Mouse (Mus musculus) lung, embryonic 14.5 days (tissue): ENCODE measurements at regions not wholly inside any gene's neighbourhood (a gene's known extent, or its start where the extent isn't known, plus 50 kb on each side); places are given as distances from the start of the nearest gene placed in this dataset.
A peak's percentile ranks its signal among the peaks of the same experiment; 100 is the strongest.

Experiments used
- ATAC-seq: fragments of 200-750 bp; cut with Nextera tagmentation; 2 replicates; pipeline ENCODE4 v1.8.0; 2017; ENCODE audit warnings: mild to moderate bottlenecking, moderate TSS enrichment, moderate library complexity; ENCODE audit not compliant: insufficient read depth
- DNase-seq: peaks from one replicate; pipeline ENCODE4 v3.0.0-alpha.2; 2015
- H3K27ac ChIP-seq: fragments of 300-500 bp; sonication (generic); 2 replicates; pipeline ENCODE4 v1.5.1; 2014; ENCODE audit warnings: low read depth, mild to moderate bottlenecking, moderate library complexity
- H3K27me3 ChIP-seq: fragments of 300-500 bp; sonication (generic); 2 replicates; pipeline ENCODE4 v1.6.1; 2014; ENCODE audit warnings: low read length, control low read depth; ENCODE audit not compliant: insufficient read depth
- H3K36me3 ChIP-seq: fragments of 300-500 bp; sonication (generic); 2 replicates; pipeline ENCODE4 v1.6.1; 2014; ENCODE audit warnings: control low read depth; ENCODE audit not compliant: insufficient read depth
- H3K4me1 ChIP-seq: fragments of 300-500 bp; sonication (generic); 2 replicates; pipeline ENCODE4 v1.6.1; 2014; ENCODE audit warnings: antibody characterized with exemption, control low read depth; ENCODE audit not compliant: insufficient read depth
- H3K4me2 ChIP-seq: fragments of 300-500 bp; sonication (generic); 2 replicates; pipeline ENCODE4 v1.6.1; 2014; ENCODE audit warnings: mild to moderate bottlenecking
- H3K4me3 ChIP-seq: fragments of 300-500 bp; sonication (generic); 2 replicates; pipeline ENCODE4 v1.5.1; 2014; ENCODE audit warnings: low read depth, low read length
- H3K9ac ChIP-seq: fragments of 300-500 bp; sonication (generic); 2 replicates; pipeline ENCODE4 v1.6.1; 2014
- H3K9me3 ChIP-seq: fragments of 300-500 bp; sonication (generic); 2 replicates; pipeline ENCODE4 v1.6.1; 2016; ENCODE audit warnings: low read depth, low read length, control low read depth
- CTCF ChIP-seq: IDR thresholded peaks from 2 replicates; pipeline ENCODE4 v1.5.1; 2016; ENCODE audit warnings: antibody characterized with exemption, low read depth
- WGBS: fragments of 180-500 bp; shearing (Covaris S2); extraction: QIAGEN DNeasy Blood & Tissue Kit; methylation state at CpG from one replicate; pipeline ENCODE4 v1.1.7; 2014; 5-methylcytosine and 5-hydroxymethylcytosine counted together

DNA sequence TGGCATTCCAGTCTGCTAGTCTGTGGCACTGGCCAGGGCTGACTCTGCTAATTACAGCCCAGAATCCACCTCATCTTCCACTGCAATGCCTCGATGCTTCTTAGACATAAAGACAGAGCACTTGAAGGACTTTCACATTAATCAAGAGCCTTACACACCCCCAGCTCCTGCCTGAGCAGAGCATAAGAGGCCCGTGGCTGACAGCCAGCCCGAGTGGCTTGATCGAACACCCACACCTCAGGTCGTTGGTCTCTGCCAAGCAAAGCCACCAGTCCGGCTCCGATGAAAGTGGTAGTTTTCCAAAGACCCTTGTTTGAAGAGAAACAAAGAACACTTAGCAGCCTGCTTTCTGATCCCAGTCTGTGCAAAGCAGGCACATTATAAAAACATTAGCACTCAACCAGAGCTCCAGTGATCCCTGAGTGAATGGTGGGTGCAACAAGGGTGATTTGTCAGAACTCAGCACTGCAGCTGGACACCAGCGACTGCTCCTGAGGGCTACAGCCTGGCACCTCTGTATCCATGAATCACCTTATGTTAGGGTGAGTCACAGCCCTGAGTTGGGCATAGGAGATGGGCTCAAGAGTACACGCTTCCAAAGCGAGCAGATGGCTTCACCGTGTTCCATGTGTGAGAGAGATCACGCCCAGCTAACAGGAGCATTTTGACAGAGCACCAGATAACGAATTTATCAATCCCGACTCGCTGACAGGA is 223.6 kb downstream of the Rnf144a start:
- no peak for TF ChIP-seq CTCF
- Histone ChIP-seq H3K4me3 (no peak overlapping the region), H3K27me3 (no peaks in the 10 kb centered on the region), H3K4me1 (0 out of 2 replicates have a peak, but pooled peaks cover 2% of the 10 kb centered on the region), H3K9me3 (no peaks in the 10 kb centered on the region), H3K27ac (no peak overlapping the region), H3K4me2 (no peak overlapping the region), H3K36me3 (no peaks in the 10 kb centered on the region), H3K9ac (no peak overlapping the region)
- ATAC-seq (peak; percentile 54; the same call in 1 of the 2 replicates), DNase-seq (peak; percentile 39)
- WGBS, result 17% methylated on average over 15 of the region's 15 CpGs

DNA sequence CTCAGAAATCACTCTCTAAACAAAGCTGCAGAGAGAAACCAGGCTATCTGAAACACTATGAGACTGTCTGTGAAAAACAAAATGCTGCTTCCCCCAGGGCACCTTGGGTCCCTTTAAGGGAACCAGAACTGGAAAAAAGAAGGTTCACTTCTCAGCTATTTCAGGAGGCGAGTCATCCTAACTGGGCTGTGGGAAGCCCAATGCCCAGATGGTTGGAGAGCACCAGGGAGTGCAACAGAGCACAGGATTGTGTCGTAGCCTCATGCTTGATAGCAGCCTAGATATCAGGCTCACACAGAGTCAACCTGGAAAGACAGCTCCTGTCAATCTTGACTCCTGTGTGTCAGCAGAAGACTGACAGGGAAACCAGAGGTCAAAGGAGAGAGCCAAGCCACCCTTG is 226.1 kb downstream of the Rnf144a start:
- Histone ChIP-seq H3K9ac (no peak overlapping the region), H3K27ac (no peak overlapping the region), H3K4me1 (0 out of 2 replicates have a peak, but pooled peaks cover 2% of the 10 kb centered on the region), H3K4me2 (no peak overlapping the region), H3K27me3 (no peaks in the 10 kb centered on the region), H3K9me3 (no peaks in the 10 kb centered on the region), H3K4me3 (no peak overlapping the region), H3K36me3 (no peaks in the 10 kb centered on the region)
- TF ChIP-seq CTCF, result no peak
- ATAC-seq, result no peak
- DNase-seq, result no peak
- WGBS, result 52% methylated on average over 2 of the region's 2 CpGs

DNA sequence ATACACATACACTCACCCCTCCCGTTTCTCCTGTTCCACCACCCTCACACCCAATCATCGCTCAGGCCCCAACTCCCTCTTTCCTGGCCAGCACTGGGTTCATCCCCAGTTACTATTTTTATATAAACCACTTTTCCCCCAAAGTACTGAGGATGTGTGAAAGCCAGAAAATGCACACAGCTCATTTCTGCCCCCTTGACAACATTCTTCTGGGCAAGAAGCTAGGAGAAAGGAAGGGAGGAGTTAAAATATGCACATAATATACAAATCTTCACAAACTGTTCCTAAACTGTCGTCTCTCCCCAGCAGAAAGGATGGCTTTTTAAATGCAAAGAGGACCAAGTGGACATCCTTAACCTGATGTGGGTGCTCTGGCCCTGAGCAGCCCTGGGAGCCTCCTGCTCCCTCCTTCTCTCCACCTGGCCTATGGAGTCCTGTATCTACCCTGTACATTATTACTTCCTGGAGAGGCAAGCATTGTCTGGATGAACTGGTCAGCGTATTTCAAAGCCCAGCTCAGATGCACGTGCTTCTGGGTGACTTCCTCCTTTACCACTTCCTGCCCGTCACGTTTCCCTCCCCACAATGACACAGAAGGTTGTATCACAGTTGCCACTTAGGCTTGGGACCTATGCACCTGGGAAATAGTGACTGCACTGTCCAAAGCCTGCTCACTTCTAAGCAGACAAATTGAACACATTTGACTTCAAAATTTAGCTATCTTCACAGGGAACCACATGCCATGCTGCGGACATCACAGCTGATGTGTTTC is 227.8 kb downstream of the Rnf144a start:
- Histone ChIP-seq H3K9me3 (no peaks in the 10 kb centered on the region), H3K4me3 (no peak overlapping the region), H3K9ac (no peak overlapping the region), H3K4me2 (no peak overlapping the region), H3K27ac (no peak overlapping the region), H3K36me3 (no peaks in the 10 kb centered on the region), H3K27me3 (no peaks in the 10 kb centered on the region), H3K4me1 (0 out of 2 replicates have a peak, but pooled peaks cover 2% of the 10 kb centered on the region)
- TF ChIP-seq CTCF, result no peak
- DNase-seq, result no peak
- WGBS, result 75% methylated on average over 8 of the region's 8 CpGs
- ATAC-seq, result no peak

DNA sequence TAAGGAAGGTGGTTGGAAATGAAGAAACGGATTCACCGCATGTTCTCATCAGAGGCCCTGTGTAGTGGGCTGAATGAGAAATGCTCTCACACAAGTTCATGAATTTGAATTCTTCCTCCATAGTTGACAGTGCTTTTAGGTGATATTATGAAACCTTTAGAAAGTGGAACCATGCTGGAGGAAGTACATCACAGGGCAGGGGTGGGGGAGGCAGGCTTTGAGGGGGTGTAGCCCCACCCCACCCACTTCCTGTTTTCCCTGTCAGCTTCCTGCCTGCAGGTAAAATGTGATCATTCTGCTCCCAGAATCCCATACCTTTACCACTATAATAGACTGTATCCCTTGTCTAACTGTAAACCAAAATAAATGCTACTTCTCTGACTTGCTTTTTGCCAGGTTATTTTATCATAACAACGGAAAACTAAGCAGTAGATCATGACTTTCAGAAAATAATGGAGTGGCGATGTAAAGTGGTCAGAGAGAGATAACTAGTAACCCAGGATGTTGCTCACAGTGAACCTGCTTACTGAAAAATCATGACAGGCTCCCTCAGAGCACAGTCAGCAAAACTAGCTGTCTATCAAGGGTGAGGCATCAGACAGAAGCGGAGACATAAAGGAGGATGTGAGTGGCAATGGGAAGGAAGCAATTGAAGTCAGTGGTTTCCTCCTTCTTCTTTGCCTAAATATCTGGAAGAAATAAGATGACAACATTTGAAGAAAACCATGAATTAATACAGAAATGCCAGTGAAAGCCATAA is 230.2 kb downstream of the Rnf144a start:
- Histone ChIP-seq H3K36me3 (no peaks in the 10 kb centered on the region), H3K27ac (no peak overlapping the region), H3K27me3 (no peaks in the 10 kb centered on the region), H3K9me3 (no peaks in the 10 kb centered on the region), H3K4me3 (no peak overlapping the region), H3K4me2 (no peak overlapping the region), H3K4me1 (no peaks in the 10 kb centered on the region), H3K9ac (no peak overlapping the region)
- ATAC-seq (no peak), DNase-seq (no peak)
- 84% methylated on average over 5 of the region's 5 CpGs for WGBS
- no peak for TF ChIP-seq CTCF

DNA sequence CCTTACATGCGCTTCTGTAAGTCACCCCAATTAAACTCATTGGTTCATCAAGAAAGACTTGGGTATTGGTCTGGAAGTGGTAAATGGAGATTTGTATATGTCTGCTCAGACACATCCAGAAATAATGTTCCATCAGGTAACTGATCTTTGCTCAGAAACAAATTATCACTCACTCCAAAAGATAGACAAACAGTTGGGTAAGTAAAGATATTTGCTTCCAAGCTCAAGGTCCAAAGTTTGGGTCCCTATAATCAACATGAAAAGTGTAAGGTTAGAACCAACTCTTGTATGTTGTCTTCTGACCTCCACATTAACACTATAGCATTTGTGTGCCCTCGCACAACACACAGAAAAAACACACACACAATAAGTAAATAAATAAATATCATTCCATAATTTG is 232.0 kb downstream of the Rnf144a start:
- no peak for ATAC-seq

DNA sequence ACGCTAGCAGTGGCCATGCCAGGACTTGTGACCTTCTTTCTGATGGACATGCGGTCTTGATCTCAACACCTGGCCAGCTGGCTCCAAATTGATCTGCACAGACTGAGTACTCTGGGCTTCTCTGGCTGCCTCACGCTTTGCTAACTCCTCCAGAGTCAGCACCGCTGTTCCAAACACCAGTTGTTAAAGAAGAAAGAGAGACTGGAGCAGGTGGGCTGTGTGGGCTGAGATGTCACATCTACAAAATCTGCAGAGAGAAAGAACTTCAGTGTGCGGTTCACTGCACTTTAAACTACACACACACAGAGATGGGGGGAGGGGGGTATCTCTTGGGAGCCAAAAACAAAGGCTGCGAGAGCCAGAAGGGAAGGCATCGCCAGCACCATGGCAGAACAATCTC is 234.2 kb downstream of the Rnf144a start:
- no peak for TF ChIP-seq CTCF
- no peaks in the 10 kb centered on the region for H3K27me3 ChIP-seq
- no peaks in the 10 kb centered on the region for H3K4me1 ChIP-seq
- no peaks in the 10 kb centered on the region for H3K36me3 ChIP-seq
- H3K4me3 ChIP-seq, result no peak overlapping the region
- no peak overlapping the region for H3K9ac ChIP-seq
- H3K9me3 ChIP-seq, result no peaks in the 10 kb centered on the region
- ATAC-seq, result no peak
- WGBS, result 78% methylated on average over 7 of the region's 7 CpGs
- DNase-seq, result no peak
- H3K4me2 ChIP-seq, result no peak overlapping the region
- H3K27ac ChIP-seq, result no peak overlapping the region

More for the DNA sequence above, 232.0 kb downstream of the Rnf144a start:
- H3K4me1 ChIP-seq, result no peaks in the 10 kb centered on the region
- TF ChIP-seq CTCF, result no peak
- H3K36me3 ChIP-seq, result no peaks in the 10 kb centered on the region
- 87% methylated on average over 2 of the region's 2 CpGs for WGBS
- H3K27ac ChIP-seq, result no peak overlapping the region
- H3K4me2 ChIP-seq, result no peak overlapping the region
- no peaks in the 10 kb centered on the region for H3K27me3 ChIP-seq
- H3K4me3 ChIP-seq, result no peak overlapping the region
- H3K9me3 ChIP-seq, result no peaks in the 10 kb centered on the region
- H3K9ac ChIP-seq, result no peak overlapping the region
- DNase-seq, result no peak

DNA sequence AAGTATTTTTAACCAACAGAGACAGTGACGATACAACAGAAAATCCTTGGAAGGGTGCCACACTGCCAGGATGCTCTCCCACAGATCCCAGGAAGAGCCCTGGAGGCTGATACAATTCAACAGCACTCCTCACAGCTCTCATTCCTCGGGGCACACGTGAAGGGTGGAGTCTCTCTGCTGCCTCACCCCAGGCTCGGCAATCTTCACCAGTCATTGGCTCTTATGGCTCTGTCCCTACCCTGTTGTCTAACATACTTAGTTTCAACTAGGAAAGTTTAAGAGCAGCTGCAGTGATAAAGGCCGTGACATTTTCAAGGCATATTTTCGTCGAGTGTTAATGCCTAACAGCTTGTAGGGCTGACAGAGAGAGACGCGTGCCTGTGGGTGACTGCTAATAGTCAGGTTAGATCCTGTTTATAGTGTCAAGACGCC is 238.8 kb downstream of the Rnf144a start:
- Histone ChIP-seq H3K27ac (no peak overlapping the region), H3K36me3 (no peaks in the 10 kb centered on the region), H3K4me2 (no peak overlapping the region), H3K4me1 (no peaks in the 10 kb centered on the region), H3K27me3 (no peaks in the 10 kb centered on the region), H3K9ac (no peak overlapping the region), H3K4me3 (no peak overlapping the region), H3K9me3 (no peaks in the 10 kb centered on the region)
- DNase-seq, result no peak
- no peak for ATAC-seq
- TF ChIP-seq CTCF, result no peak
- WGBS, result 23% methylated on average over 10 of the region's 10 CpGs
